Mouse (Mus musculus) regulatory T cell (primary cell): ENCODE data around the gene Mapk8.

Experiments
- in situ Hi-C: fragments of 300-600 bp; cut with MboI, MseI; formaldehyde crosslinking; loops from one replicate; pipeline ENCODE4 v1.15.1; 2025; ENCODE audit warnings: high pct_unique_total_duplicates

Mapk8 gene

DNA sequence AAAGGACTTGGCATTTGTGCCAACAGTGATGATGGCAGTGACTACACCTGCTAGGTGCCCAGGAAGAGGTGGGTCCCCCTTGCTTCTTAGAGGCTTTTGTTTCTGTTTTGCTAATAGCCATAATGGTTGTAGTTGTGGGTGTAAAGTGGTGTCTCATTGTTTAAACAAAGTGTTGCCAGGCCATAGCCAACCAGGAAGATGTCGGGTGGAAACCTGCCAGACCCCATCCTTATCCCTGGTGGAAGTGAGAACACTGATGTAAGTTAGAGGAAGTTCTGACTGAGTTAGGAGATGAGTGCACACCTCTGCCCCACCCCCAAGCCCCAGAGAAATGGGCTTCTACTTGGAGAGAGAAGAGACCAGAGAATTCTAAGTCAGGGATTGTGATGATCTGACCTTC lies 98.8 kb downstream of the Mapk8 start:
- in situ Hi-C loops: no loop called here

GRCm38 (mm10) chr14:33347738-33348137 lies 99.2 kb downstream of the Mapk8 start:
- in situ Hi-C loops: no loop called here

- in situ Hi-C loops: no loop called here
Observed at GRCm38 (mm10) chr14:33346546-33346945, 100.4 kb downstream of the Mapk8 start.

GRCm38 (mm10) chr14:33343131-33343725 lies 103.7 kb downstream of the Mapk8 start:
- in situ Hi-C loops: loop anchor here (5.0 kb wide), 1 partner anchor 896 kb away; no protein-coding TSS in a partner anchor

DNA sequence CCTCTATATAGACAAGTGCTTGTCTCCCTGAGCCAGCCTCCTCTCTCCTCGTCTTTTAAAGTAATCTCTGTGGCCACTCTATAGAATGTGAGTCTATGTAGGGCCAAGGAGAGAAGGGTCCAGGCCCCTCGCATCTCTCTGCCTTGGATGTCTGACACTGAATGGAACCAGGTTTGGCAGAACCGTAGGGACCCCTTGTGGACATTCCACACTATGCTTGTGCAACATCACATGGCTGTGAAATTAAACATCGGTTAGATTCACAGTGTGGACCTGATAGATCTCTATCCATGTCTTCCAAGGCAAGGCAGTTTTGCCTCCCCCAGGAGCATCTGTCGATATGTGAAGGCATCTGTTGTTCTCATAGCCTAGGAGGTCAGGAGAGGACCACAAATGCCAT lies 108.3 kb downstream of the Mapk8 start:
- in situ Hi-C loops: no loop called here

- in situ Hi-C loops: no loop called here
Observed at GRCm38 (mm10) chr14:33335733-33336132, 111.2 kb downstream of the Mapk8 start.

DNA sequence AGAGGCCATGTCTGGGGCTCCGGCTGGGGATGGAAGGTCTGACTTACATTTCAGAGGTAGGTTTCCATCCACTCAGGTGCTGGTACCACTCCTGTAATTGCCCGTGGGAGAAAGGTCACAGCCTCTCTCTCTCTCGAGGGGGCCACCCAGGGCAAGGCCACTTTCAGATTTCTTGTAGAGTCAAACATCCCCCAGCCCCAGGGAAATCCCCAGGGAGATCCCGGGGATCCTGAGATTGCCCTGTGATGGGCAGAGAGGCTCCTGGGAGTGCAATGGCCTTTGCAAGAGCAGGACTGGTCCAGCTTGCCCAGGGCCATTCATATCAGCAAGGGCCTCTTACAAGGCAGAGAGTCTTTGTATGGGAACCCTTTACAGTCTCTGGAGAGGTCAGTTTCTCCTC lies 112.6 kb downstream of the Mapk8 start:
- in situ Hi-C loops: no loop called here

DNA sequence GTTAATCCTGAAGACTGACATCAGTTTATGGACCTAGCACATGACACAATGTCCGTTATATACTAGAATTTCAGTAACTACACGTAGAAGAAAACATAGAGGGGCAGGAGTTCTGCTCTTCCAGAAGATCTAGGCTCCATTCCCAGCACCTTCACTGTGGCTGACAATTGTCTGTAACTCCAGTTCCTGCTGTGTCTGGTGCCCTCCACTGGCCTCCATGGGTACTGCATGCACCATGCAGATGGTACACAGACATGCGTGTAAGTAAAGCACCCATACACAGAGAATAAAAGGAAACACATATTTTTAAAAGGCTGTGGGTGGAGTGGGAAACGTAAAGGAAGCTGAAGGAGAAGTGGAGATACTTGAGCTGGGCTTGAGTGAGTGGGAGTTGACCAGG lies 113.1 kb downstream of the Mapk8 start:
- in situ Hi-C loops: no loop called here

- in situ Hi-C loops: no loop called here
Observed at GRCm38 (mm10) chr14:33331627-33332026, 115.3 kb downstream of the Mapk8 start.

GRCm38 (mm10) chr14:33330986-33331385 lies 116.0 kb downstream of the Mapk8 start:
- in situ Hi-C loops: no loop called here

DNA sequence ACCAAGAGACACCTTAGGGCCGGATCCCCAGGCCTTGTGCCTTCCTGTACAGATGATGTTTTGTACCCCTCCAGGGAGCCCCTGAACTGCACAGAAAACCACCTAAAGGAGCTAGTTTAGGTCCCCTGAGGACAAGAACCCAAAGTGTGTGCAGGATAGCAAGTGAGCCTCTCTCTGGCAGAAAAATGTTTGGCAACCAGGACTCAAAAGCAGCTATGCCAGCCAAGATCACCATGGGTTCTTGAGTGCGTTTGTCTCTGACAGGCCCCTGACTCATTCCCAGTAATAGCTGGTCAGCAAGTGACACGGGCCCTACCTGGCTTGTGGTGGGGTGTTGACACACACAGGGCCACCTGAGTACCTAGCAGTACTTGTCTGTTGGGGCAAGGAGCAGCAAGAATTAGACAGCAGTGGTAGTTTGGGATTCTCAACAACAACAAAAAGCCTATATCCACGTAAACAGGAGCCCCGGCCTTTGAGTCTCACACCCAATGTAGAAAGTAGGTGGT lies 117.6 kb downstream of the Mapk8 start:
- in situ Hi-C loops: no loop called here

DNA sequence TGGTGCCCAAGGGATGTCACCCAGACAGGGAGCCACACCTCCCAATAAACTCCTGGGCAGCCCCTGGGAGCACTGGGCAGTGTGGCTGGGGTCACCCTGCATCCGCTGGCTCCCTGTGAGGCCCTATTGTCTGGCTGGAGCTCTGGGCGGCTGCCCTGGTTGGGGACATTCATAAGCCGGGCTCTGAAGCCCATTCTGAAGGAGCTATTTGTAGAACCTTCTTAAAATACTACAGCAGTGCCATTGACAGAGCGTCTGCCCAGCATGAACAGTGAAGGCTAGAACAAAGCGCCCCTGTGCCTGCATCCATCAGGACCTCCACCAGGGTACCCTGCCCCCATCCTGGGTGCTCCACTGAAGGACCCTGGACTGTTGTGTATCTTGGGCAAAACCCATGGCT lies 118.6 kb downstream of the Mapk8 start:
- in situ Hi-C loops: no loop called here
